Mouse (Mus musculus) fat pad, adult 2 months (tissue): ENCODE data around the gene Pgbd5.

Source experiments
- DNase-seq: peaks from one replicate; pipeline ENCODE4 v3.0.0-alpha.2; 2011; ENCODE audit warnings: low read depth, low spot score; ENCODE audit errors: extremely low read depth

Gene Pgbd5

DNA sequence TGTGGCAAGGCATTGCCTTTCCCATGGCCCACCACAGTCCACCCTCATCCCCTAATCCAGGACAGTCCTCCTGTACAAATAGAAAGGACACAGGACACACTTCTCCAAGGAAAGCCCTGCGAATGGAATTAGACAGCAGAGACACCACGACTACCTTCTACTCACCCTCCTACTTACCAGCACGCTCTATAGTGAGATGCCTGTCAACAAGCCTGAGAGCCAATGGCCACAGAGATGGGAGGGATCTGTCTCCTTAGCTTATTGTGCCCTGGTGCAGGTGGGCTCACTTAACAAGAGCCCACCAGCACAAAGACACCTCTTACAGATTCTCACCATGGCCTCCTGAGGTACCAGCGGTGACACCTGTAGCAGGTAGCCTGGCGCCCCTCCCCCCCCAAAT, 46.4 kb downstream of the Pgbd5 start:
- no peak for DNase-seq

DNA sequence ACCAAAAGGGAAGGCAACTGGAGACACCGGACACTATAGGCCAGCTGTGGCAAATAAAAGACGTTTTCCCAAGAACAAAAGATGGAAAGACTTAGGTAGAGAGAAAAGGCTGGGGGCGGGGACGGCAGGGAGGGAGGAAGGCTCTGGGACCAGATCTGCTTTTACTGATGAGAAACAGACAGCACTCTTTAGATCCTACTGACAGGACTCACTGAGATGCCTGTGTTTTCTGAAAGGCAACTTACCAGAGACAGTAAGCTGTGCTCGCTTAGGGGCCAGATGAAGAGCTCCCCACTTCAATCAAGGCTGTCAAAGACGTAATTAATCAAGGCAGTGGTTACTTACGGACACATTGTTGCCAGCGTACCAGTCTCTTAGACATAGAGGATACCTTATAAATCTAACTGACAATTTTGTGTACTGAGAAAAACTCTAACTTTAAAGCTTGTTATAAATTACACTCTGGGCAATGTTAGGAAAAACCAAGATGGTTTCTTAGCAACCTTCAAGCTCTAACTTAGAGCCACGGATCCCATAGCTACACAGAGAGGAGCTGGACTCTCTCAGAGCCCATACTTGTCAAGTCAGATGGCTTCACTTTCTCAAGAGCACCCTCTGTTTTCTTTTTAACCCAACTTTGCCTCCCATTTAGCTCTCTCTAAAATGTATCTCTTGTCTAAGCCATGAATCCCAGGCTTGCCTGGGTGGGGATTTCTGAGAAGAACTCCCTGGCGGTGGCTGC, 47.0 kb downstream of the Pgbd5 start:
- DNase-seq, result no peak

DNA sequence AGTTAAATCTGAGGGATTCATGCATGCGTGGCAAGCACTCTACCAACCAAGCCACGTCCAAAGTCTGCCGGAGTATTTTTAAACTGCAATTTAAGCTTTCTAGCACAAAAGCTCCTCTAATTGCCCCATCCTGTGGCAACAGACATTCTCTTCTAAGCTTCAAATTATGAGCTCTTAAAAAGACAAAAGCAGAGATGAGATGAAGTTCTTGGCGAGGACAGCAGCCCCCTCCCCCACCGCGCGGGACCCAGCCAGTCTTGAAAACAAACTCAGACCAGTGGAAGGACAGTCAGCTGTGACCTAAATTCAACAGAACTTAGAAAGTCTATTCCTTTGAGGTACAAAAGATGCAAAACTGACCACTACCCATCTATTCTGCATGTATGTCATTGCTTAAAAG, 48.3 kb downstream of the Pgbd5 start:
- DNase-seq, result no peak

DNA sequence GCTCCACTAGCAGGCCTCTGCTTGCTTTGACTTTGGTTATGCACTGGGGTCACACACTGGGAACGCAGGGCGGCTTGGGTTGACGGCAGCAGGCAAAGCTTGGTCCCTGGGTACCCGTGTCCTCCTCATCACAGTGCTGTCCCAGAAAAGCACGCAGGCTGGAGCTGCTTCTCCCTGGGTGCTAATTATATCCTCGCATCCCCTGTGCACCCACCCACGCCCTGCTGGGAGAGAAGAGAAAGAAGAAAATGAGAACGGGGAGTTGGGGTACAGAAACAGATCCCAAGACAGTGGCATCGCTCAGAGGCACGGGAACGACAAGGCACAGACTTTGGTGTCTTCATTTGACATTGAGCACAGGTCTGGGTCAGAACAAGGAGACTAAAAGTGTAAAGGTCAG, 50.0 kb downstream of the Pgbd5 start:
- DNase-seq, result no peak

DNA sequence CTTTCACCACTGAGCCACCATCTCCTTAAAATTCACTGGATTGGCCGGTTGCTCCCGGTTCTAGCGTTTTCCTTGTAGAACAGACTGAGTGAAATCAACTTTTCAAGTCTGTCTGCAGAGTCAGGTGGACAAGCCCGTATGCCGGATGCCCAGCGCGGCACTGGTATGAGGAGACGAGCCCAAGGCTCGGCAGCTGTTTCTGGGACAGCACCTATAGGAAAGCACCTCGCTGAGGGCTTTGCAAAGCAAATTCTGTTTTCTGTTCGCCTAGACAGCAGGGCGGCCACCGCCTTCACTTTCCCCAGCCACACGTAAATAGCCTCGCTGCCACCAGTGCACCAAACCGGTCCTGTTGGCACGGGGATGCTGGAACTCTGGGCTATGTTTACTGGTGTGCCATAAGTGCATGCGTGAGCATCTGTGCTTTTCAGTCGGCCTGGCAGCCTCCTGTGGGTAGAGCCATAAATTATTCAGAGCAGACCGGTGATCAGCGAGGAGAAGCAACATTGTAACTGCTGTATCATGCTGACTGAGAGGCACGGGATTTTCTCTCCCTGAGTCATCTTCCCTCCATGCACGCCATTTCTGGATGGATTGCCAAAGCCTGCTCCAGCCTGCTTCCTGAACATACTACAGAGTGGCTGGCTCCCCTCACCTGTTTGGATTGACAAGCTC, 53.1 kb downstream of the Pgbd5 start:
- DNase-seq, result no peak

DNA sequence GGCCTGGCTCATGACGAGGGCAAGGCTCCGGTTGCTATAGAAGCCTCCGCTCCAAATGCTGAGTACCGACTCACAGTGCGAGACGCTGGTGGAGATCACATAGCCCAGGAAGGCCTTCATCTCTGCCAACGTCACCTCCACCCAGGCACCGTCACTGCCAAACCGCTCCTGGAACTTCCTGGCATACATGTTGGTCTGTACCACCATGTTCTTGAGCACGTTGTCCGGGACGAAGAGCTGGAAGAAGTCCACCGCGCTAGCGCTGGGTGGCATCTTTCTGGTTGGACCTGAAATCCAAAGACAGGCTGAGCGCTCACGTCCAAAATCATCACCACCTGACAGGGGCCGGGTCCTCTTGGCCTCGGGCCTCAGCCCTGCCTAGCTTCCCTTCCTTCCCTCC, 55.1 kb downstream of the Pgbd5 start:
- DNase-seq, result no peak

DNA sequence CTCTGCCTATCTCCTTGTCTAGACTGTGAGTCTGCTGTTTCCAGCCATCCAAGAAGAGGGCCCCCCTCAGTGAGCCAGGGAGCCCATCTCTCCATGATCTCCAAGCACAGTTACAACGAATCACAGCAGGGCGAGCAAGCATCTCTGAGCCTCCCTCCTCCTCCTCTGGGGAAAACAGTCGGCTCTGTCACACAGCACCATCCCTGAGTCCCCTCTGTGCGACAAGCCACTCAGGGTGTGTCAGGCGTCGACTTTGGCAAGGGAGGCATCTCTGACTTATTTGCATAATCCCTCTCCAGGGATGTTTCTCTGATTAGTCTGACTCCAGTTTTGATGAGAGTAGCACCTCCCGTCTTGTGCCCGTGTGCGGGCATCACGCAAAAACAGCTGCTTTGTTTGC, 57.2 kb downstream of the Pgbd5 start:
- no peak for DNase-seq

DNA sequence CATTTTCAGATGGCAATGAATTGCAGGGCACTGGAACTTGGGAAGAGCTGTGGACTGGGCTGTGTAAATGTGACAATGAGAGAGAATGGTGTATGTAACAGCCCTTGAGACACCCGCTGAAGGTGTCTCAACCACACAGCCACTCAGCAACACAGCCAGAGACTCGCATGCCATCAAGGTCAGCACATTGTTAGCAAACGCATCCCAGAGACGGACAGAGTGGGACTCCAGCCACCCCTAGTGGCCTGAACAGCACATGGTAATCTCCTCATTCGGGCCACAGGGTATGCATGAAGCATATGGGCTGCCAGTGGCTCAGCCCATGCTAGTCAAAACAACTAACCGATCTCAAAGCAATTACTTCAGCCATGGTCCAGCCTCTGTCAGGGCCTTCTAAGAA, 60.2 kb downstream of the Pgbd5 start:
- DNase-seq, result no peak

DNA sequence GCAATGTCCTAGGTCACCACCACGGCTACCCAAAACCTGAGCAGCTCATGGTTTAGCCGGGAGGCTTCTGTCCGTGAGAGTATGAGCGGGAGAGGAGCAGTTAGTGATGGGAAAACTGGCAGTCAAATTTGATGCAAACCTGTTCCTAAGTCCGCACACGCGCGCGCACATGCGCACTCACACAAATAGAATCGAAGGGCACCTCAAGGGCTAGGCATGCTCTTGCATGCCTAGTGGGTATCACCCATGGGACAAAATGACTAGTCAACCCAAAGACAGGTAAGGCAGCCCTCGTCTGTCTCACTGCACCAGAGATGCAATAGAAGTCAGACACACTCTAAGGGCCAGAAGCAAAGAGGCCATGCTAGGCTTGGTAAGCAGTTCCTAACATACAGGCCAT, 63.1 kb downstream of the Pgbd5 start:
- no peak for DNase-seq

DNA sequence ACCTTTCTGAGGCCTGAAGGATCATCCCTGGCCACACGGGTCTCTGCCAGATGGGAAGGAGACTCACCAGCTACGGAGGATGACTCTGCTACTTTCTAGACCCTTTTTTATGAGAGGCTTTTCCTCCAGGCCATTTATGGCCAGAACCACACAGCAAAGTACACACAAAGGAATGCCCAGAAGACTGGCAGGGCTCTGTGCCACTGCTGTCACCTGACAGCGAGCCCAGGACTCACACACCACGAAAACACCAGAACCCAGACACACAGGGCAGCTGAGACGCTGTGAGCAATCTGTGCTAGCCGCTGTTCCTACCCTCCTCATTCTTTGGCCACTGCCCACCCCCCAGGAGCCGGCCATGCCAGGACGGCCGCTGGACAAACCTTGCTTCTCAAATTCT, 63.7 kb downstream of the Pgbd5 start:
- no peak for DNase-seq

DNA sequence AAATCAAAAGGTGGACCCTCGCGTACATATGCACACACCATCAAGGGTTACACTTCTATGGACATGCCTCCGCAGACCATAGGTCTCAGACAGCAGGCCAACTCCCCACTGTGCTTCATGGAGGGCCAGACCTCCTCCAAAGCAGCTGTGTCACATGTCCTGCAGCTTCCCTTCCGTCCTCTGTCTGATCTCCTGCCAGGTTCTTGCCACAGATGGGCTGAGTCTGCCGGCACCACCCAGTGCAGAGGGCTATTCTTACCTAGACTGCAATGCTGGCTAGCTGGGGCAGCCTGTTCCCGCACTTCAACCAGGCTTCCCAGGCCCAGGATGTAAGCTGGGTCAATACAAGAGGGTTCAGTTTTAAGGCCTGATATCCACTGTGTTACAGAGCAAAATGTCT, 64.3 kb downstream of the Pgbd5 start:
- DNase-seq, result no peak

DNA sequence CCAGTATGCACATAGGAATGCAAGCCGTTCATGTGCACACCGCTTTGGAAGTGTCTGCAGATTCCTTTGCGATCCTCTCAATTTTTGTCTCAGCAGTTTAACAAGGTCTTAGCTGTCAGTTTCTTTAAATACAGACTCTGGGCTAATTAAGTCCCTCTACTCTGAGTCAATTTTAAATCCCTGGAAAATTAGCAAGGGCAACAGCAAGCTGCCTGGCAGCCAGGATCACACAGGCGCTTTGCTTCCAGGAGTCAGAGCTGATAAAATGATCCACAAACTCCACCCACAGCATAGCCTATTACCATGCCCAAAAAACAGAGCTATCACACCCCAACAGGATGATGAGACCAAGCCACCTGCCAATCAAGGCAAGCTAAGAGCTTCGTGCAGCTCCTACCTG, 65.7 kb downstream of the Pgbd5 start:
- DNase-seq, result no peak

DNA sequence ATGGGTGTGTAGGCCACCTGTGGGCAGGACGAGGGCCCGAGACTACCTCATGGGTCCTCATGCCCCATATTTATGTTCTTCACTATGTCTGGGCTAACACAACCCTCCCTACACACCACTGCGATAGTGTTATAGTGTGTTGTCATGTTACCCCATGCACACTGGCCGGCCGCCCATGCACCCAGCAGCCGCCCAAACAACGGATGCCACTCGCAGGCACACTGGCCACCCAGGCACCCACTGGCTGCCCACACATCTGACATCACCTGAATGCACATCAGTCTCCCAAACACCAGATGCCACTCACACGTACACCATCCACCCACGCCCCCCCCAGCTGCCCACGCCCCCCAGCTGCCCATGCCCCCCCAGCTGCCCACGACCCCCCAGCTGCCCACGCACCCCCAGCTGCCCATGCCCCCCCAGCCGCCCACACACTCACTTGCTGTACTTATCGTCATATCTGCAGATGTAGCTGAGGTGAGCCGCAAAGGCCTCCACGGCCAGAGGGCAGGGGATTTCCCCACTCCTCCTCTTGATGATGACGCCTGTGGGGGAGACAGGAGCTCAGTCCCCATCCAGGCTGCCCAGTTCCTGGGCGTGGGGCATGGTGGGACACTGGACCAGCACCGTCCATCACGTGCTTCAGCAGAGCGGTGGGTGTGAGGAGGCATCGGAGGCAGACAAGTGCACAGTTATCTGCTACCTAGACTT, 67.9 kb downstream of the Pgbd5 start:
- no peak for DNase-seq

DNA sequence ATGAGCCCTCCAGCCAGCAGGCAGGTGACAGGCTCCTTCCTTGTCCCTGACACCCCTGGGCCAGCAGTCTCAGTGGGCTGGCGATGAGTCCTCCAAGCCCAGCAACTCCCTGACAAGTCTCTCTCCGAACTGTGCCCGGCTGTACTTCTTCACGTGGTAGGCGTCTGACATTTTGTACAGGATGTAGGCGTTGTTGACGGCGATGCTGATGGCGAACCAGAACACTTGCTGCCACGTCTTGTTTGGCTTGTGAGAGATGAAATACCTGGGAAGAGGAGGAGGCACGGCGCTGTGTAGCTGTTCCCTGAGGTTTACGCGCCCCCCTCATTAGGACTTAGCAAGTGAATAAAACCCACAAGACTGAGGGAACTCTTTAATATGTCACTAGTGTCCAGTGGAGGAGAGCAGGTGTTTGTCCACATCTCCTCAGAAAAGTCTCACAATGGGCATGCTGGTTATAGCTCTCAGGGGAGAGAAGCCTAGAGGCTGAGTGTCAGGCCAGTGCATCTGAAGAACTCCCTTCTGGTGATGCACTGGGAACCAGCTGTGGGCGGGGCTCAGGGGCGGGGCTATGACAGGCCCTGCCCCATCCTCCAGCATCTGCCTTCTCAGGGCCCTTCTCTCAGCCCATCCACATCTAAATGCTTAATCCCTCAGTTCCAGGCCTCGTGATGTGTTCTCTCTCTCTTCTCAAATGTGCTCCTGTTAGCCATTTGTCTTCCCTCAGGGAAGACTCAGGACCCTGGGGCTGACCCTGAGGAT, 68.9 kb downstream of the Pgbd5 start:
- no peak for DNase-seq

DNA sequence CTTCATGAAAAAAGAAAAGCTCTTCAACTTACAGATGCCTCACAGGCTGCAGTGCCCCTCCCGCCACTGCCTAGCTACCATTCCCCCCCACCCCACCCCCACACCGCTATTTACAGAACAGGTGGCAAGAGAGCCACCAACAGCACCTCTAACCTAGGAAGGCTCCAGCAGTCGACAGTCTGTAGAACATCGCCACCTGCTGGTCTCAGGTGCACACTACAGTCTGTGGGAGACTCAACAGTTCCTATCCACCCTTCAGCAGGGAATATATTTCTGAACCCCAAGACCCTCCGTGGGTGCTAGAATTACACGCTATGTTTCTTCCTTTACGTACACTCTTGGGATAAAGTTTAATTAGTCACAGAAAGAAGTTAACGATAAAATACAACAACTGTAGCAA, 71.2 kb downstream of the Pgbd5 start:
- no peak for DNase-seq

DNA sequence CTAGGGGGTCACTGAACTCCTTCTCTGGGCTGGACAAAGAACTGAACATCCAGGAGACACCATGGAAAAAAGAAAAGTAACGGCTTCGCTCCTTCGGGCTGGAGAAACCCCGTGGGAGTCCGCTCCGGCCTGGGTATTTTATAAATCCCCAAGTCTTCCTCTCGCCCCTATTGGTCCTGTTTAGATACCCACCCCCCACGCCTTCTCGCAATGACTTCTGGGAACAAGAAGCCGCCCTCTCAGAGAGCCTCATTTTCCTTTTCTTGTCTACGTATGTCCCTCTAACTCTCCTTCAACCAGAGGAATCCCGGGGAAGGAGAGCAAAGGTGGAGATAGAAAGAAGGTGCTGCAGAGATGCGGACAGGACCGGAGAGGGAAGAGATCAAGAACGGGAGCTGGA, 76.1 kb downstream of the Pgbd5 start:
- DNase-seq, result no peak

DNA sequence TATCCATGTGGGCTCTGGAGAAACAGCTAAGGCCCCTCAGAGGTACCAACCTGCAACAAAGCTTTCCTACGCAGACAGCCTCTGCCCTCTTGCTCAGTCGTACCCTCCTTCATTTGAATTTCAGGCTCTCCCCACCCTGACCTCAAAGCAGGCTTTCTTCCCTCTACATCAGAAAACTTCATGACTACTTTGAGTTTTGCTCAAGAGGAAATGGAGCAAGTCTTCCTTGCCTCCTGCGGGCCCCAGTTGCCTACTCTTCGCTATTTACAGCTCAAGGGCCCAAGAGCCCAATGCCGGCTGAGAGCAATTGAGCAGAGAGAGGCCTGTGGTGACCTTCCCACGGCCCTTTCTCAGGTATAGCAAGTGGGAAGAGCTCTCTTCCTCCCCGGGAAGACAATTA, 76.9 kb downstream of the Pgbd5 start:
- DNase-seq, result no peak

DNA sequence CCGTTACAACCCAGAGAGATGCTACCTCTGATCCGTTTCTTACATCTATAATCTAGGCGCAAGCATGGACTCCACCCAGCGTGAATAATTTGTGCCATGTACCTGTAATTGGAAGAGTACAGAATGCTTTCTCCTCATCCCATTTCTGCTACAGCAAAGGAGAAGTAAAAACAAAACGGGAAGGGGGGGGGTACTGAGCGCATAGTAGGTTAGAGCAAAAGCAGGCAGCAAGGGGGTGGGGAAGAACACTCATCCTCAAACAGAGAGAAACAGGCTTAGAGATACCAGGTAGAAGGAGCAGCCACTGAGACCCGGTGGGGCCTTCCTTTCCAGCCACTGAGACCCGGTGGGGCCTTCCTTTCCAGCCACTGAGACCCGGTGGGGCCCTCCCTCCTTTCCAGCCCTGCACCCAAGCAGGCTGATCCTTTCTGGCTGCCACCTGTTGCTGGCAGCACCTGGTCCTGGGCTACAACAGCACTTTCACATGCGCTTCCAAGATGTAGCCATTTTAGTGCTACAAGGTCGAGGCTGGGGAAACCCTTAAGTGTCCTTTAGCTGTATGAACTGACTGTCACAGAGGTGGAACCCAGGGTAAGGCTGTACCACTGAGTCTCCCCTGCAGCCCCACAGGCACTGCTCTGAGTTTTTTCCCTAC, 77.6 kb downstream of the Pgbd5 start:
- DNase-seq, result no peak

DNA sequence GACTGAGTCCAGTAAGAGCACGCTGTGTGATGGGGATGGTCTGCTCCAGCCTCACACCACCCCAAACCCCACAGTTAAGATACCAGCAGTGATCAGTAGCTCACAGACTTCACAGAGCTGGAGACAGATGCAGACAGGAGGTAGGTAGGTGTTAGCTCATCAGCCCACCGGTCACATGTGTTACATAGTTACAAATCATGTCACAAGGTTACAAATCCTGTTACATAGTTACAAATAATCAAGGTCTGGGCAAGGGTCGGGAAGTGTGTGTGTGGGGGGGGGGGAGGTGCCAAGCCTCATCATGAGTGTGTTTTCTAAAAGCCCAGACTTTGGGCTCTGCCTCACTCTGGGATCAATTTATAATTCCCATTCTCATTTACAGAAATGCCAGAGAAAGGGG, 78.5 kb downstream of the Pgbd5 start:
- no peak for DNase-seq

DNA sequence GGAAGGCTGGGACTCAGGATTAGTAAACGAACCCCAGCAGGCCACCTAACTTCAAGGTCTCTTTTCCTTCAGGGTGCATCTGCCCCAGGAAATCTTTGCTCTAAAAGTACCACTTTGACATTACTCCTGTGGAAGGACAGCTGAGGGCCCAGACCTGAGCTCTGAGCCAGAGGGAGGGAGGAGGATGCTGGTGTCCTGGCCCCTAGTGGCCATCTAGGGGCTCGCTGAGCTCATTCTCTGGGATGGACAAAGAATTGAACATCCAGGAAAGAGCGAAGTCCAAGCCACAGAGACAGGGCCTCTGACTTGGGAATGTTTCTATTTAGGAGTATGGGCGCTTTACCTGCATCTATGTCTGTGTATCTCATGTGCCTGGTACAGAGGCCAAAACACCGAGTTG, 87.8 kb downstream of the Pgbd5 start:
- no peak for DNase-seq

DNA sequence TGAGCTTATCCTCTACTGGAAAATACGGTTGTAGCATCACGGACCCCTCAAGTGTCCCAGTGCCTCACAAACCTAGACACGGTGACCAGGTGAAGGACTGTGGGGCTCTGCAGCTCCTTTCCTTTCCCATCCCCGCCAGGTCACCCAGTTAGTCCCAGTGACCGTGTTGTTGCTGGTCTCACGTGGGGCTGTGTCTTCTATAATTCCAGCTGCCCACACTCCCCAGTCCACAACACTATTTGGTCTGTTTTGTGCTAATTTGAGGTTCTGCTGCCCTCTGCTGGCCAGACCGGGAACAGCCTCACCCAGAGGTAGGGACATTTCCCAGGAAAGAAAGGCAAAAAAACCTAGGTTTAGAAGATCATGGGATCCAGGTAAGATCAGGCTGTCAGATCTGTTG, 89.8 kb downstream of the Pgbd5 start:
- no peak for DNase-seq
